In genomic region chr11:55502886-55503285, GRCm38 (mm10) we compare ENCODE assay signal across 33 mouse cellular contexts. TPM values are rescaled to one million over a fixed set of nuclear protein-coding genes. Genes with fewer than 3 reads are reported as not detected.
A peak's percentile ranks its signal among the peaks of the same experiment; 100 is the strongest.
DNase-seq lines count a peak whose midpoint lies in the region; ATAC-seq lines count a peak whose summit lies in the region.
"Had no signal": no experiment of that assay in that cellular context is flagged by ENCODE, and none has a peak within 500 bp of the region (broad histone marks: within the 10 kb centered on the region; RNA-seq: fewer than 3 reads in every experiment).

No protein-coding gene starts in this region.

- no peak for DNase-seq in forebrain, embryonic 14.5 days (ENCODE audit: low spot score)
- DNase-seq in limb, embryonic 10.5 days (ENCODE audit: low spot score): no peak
- no peak for DNase-seq in heart, postnatal 4 days
- no peak for DNase-seq in midbrain, embryonic 10.5 days (ENCODE audit: low spot score)
- DNase-seq: adrenal gland, postnatal 10 days; cerebellum, adult 11 months; cerebellum, adult 9-10 months; embryo, embryonic 11 days; heart, postnatal 36 days; kidney, adult 11 months; kidney, postnatal 36 days; layer of hippocampus, postnatal 36 days; lung, postnatal 4 days; right cerebral cortex, postnatal 25 days; spleen, adult 18-20 months; thymus, adult 2 months; thymus, postnatal 4 days had no signal

- H3K4me2 ChIP-seq in forebrain, embryonic 13.5 days: no peak overlapping the region
- no peak overlapping the region for H3K4me2 ChIP-seq in forebrain, embryonic 14.5 days (ENCODE audit: low read length)
- no peak overlapping the region for H3K4me2 ChIP-seq in limb, embryonic 15.5 days
- H3K4me2 ChIP-seq: embryonic facial prominence, embryonic 12.5 days; heart, embryonic 11.5 days; hindbrain, embryonic 13.5 days; kidney, embryonic 15.5 days; limb, embryonic 12.5 days; liver, embryonic 11.5 days; lung, embryonic 15.5 days; midbrain, embryonic 15.5 days had no signal

- H3K36me3 ChIP-seq in forebrain, embryonic 13.5 days (ENCODE audit: poor library complexity, severe bottlenecking): peaks cover 48% of the 10 kb centered on the region
- H3K36me3 ChIP-seq in forebrain, embryonic 14.5 days (ENCODE audit: control insufficient read depth, insufficient read depth, low read length): peaks cover 49% of the 10 kb centered on the region
- H3K36me3 ChIP-seq in limb, embryonic 15.5 days: peaks cover 41% of the 10 kb centered on the region
- H3K36me3 ChIP-seq in limb, embryonic 10.5 days: peaks cover 53% of the 10 kb centered on the region
- peaks cover 58% of the 10 kb centered on the region for H3K36me3 ChIP-seq in midbrain, embryonic 10.5 days

- H3K4me3 ChIP-seq in forebrain, embryonic 13.5 days: no peak overlapping the region
- no peak overlapping the region for H3K4me3 ChIP-seq in forebrain, embryonic 14.5 days (ENCODE audit: low read depth, low read length)
- no peak overlapping the region for H3K4me3 ChIP-seq in limb, embryonic 15.5 days
- no peak overlapping the region for H3K4me3 ChIP-seq in limb, embryonic 10.5 days
- no peak overlapping the region for H3K4me3 ChIP-seq in midbrain, embryonic 10.5 days
- H3K4me3 ChIP-seq: embryonic facial prominence, embryonic 12.5 days; hindbrain, embryonic 13.5 days; kidney, embryonic 15.5 days; layer of hippocampus, adult 2 months; limb, embryonic 12.5 days; lung, embryonic 15.5 days; midbrain, embryonic 15.5 days had no signal

- 91% methylated on average over 5 of the region's 5 CpGs for WGBS in forebrain, embryonic 13.5 days
- WGBS in forebrain, embryonic 14.5 days: 83% methylated on average over 5 of the region's 5 CpGs
- WGBS in limb, embryonic 15.5 days: 51% methylated on average over 5 of the region's 5 CpGs
- 79% methylated on average over 5 of the region's 5 CpGs for WGBS in limb, embryonic 10.5 days
- WGBS in midbrain, embryonic 10.5 days: 91% methylated on average over 5 of the region's 5 CpGs

- no peak overlapping the region for H3K27ac ChIP-seq in forebrain, embryonic 13.5 days
- no peak overlapping the region for H3K27ac ChIP-seq in forebrain, embryonic 14.5 days (ENCODE audit: low read depth, low read length)
- 0 out of 2 replicates have a peak overlapping the region, but pooled peaks have one; percentile 7 for H3K27ac ChIP-seq in limb, embryonic 15.5 days
- H3K27ac ChIP-seq in limb, embryonic 10.5 days: no peak overlapping the region
- H3K27ac ChIP-seq in midbrain, embryonic 10.5 days (replicated peaks): no peak overlapping the region
- H3K27ac ChIP-seq: embryonic facial prominence, embryonic 12.5 days; hindbrain, embryonic 13.5 days; kidney, embryonic 15.5 days; layer of hippocampus, adult 2 months; lung, embryonic 15.5 days; midbrain, embryonic 15.5 days had no signal

- 0 out of 2 replicates have a peak, but pooled peaks have one; percentile 31 for ATAC-seq in forebrain, embryonic 13.5 days
- no peak for ATAC-seq in forebrain, embryonic 14.5 days
- ATAC-seq in limb, embryonic 15.5 days (ENCODE audit: insufficient number of reproducible peaks, low FRiP score, low TSS enrichment, low read depth): no peak
- peak; percentile 64 for ATAC-seq in granulocyte monocyte progenitor cell, adult 5-6 weeks (replicated peaks; ENCODE audit: poor library complexity, severe bottlenecking)
- ATAC-seq: activated CD4-positive, CD25-positive, alpha-beta regulatory T cell, adult 4 months; CD4-positive, CD25-positive, alpha-beta regulatory T cell, adult 4 months; forebrain, embryonic 16.5 days; inflammation-experienced regulatory T-cells, adult 6 months; midbrain, embryonic 15.5 days had no signal

- H3K9ac ChIP-seq in forebrain, embryonic 13.5 days: no peak overlapping the region
- H3K9ac ChIP-seq in forebrain, embryonic 14.5 days (ENCODE audit: low read length): no peak overlapping the region
- no peak overlapping the region for H3K9ac ChIP-seq in limb, embryonic 15.5 days
- H3K9ac ChIP-seq: embryonic facial prominence, embryonic 12.5 days; hindbrain, embryonic 13.5 days; kidney, embryonic 15.5 days; limb, embryonic 12.5 days; lung, embryonic 15.5 days; midbrain, embryonic 15.5 days had no signal

- H3K4me1 ChIP-seq in forebrain, embryonic 13.5 days: no peaks in the 10 kb centered on the region
- H3K4me1 ChIP-seq in forebrain, embryonic 14.5 days (ENCODE audit: control insufficient read depth, insufficient read depth, low read length): no peaks in the 10 kb centered on the region
- H3K4me1 ChIP-seq in limb, embryonic 15.5 days: peaks cover 8% of the 10 kb centered on the region; the same call in 1 of the 2 replicates
- no peaks in the 10 kb centered on the region for H3K4me1 ChIP-seq in limb, embryonic 10.5 days
- no peaks in the 10 kb centered on the region for H3K4me1 ChIP-seq in midbrain, embryonic 10.5 days
- H3K4me1 ChIP-seq: embryonic facial prominence, embryonic 12.5 days; hindbrain, embryonic 13.5 days; kidney, embryonic 15.5 days; limb, embryonic 12.5 days; lung, embryonic 15.5 days; midbrain, embryonic 15.5 days had no signal

- H3K9me3 ChIP-seq in forebrain, embryonic 13.5 days (replicated peaks): no peaks in the 10 kb centered on the region
- H3K9me3 ChIP-seq in forebrain, embryonic 14.5 days (replicated peaks; ENCODE audit: control insufficient read depth, low read length): no peaks in the 10 kb centered on the region
- H3K9me3 ChIP-seq in limb, embryonic 15.5 days: no peaks in the 10 kb centered on the region
- H3K9me3 ChIP-seq in limb, embryonic 10.5 days (replicated peaks): no peaks in the 10 kb centered on the region
- H3K9me3 ChIP-seq in midbrain, embryonic 10.5 days (replicated peaks): no peaks in the 10 kb centered on the region
- H3K9me3 ChIP-seq: embryonic facial prominence, embryonic 12.5 days; hindbrain, embryonic 13.5 days; kidney, embryonic 15.5 days; limb, embryonic 12.5 days; lung, embryonic 15.5 days; midbrain, embryonic 15.5 days had no signal

- no peaks in the 10 kb centered on the region for H3K27me3 ChIP-seq in forebrain, embryonic 13.5 days
- no peaks in the 10 kb centered on the region for H3K27me3 ChIP-seq in forebrain, embryonic 14.5 days (replicated peaks; ENCODE audit: control insufficient read depth, insufficient read depth, low read length)
- no peaks in the 10 kb centered on the region for H3K27me3 ChIP-seq in limb, embryonic 15.5 days
- no peaks in the 10 kb centered on the region for H3K27me3 ChIP-seq in limb, embryonic 10.5 days (ENCODE audit: low read depth, poor library complexity, severe bottlenecking)
- H3K27me3 ChIP-seq in midbrain, embryonic 10.5 days (ENCODE audit: low read depth, poor library complexity, severe bottlenecking): no peaks in the 10 kb centered on the region
- H3K27me3 ChIP-seq: embryonic facial prominence, embryonic 12.5 days; hindbrain, embryonic 13.5 days; kidney, embryonic 15.5 days; limb, embryonic 12.5 days; lung, embryonic 15.5 days; midbrain, embryonic 15.5 days had no signal

RNA-seq across cellular contexts. Expression of gene G3bp1, which starts 33.4 kb away (rescaled TPM):
- 182 and 199 TPM in 2 replicates for polyA plus RNA-seq in forebrain, embryonic 13.5 days (2015; fragmentation: Nextera tagmentation; extraction: Ambion mirVana)
- polyA plus RNA-seq in forebrain, embryonic 14.5 days (2014; fragmentation: Nextera tagmentation; extraction: Ambion mirVana): 141 and 146 TPM in 2 replicates
- polyA plus RNA-seq in limb, embryonic 15.5 days (2015; fragmentation: Nextera tagmentation; extraction: Ambion mirVana): 153 and 158 TPM in 2 replicates
- polyA plus RNA-seq in limb, embryonic 10.5 days (2016; fragmentation: Nextera tagmentation; extraction: Ambion mirVana): 267 and 279 TPM in 2 replicates
- total RNA-seq in granulocyte monocyte progenitor cell, adult 5-6 weeks (2014; fragmentation: Nextera tagmentation): 87.8 and 97.3 TPM in 2 replicates
- 130 and 133 TPM in 2 replicates for total RNA-seq in granulocyte monocyte progenitor cell, adult 5-6 weeks (2017)
- 10 to 100 TPM; 62.6 to 62.9 TPM for total RNA-seq in heart, postnatal 4 days (2021)
- 258 and 281 TPM in 2 replicates for polyA plus RNA-seq in midbrain, embryonic 10.5 days (2016; fragmentation: Nextera tagmentation; extraction: Ambion mirVana)

RNA-seq across cellular contexts. Expression of gene Atox1, which starts 41.8 kb away (rescaled TPM):
- 260 and 278 TPM in 2 replicates for polyA plus RNA-seq in forebrain, embryonic 13.5 days (2015; fragmentation: Nextera tagmentation; extraction: Ambion mirVana)
- 238 and 292 TPM in 2 replicates for polyA plus RNA-seq in forebrain, embryonic 14.5 days (2014; fragmentation: Nextera tagmentation; extraction: Ambion mirVana)
- polyA plus RNA-seq in limb, embryonic 15.5 days (2015; fragmentation: Nextera tagmentation; extraction: Ambion mirVana): 448 and 491 TPM in 2 replicates
- 224 and 237 TPM in 2 replicates for polyA plus RNA-seq in limb, embryonic 10.5 days (2016; fragmentation: Nextera tagmentation; extraction: Ambion mirVana)
- total RNA-seq in granulocyte monocyte progenitor cell, adult 5-6 weeks (2014; fragmentation: Nextera tagmentation): 164 and 224 TPM in 2 replicates
- 52.8 and 89.1 TPM in 2 replicates for total RNA-seq in granulocyte monocyte progenitor cell, adult 5-6 weeks (2017)
- total RNA-seq in heart, postnatal 4 days (2021): 100 to 1,000 TPM; 146 to 150 TPM
- 229 and 231 TPM in 2 replicates for polyA plus RNA-seq in midbrain, embryonic 10.5 days (2016; fragmentation: Nextera tagmentation; extraction: Ambion mirVana)

Comparison
In these comparisons a context has a peak if more than half of its experiments do, and no peak if none do; other contexts are left out.
1. ATAC-seq: peak in forebrain, embryonic 13.5 days (single experiment) and granulocyte monocyte progenitor cell, adult 5-6 weeks (single experiment); none in forebrain, embryonic 14.5 days (single experiment) and limb, embryonic 15.5 days (single experiment).